Mouse (Mus musculus) heart, postnatal 14 days (tissue): ENCODE measurements around the gene Tnf. TPM values are rescaled to one million over a fixed set of nuclear protein-coding genes. Genes with fewer than 3 reads are reported as not detected.

ENCODE experiments used
- DNase-seq, 2 experiments: peaks; one replicate each; pipeline ENCODE4 v3.0.0; 2021 to 2022
- intact Hi-C: fragments of 180-260 bp; cut with DNase I; formaldehyde crosslinking; loops from one replicate; pipeline ENCODE4 v1.15.1; 2025
- total RNA-seq, 2 experiments: library from RNA; stranded (reverse); gene quantifications; 2 replicates each; pipeline ENCODE4 v1.2.3; 2021

Tnf gene
- total RNA-seq, 2 experiments from 2014 or later: 0.29 to 0.39 TPM

DNA sequence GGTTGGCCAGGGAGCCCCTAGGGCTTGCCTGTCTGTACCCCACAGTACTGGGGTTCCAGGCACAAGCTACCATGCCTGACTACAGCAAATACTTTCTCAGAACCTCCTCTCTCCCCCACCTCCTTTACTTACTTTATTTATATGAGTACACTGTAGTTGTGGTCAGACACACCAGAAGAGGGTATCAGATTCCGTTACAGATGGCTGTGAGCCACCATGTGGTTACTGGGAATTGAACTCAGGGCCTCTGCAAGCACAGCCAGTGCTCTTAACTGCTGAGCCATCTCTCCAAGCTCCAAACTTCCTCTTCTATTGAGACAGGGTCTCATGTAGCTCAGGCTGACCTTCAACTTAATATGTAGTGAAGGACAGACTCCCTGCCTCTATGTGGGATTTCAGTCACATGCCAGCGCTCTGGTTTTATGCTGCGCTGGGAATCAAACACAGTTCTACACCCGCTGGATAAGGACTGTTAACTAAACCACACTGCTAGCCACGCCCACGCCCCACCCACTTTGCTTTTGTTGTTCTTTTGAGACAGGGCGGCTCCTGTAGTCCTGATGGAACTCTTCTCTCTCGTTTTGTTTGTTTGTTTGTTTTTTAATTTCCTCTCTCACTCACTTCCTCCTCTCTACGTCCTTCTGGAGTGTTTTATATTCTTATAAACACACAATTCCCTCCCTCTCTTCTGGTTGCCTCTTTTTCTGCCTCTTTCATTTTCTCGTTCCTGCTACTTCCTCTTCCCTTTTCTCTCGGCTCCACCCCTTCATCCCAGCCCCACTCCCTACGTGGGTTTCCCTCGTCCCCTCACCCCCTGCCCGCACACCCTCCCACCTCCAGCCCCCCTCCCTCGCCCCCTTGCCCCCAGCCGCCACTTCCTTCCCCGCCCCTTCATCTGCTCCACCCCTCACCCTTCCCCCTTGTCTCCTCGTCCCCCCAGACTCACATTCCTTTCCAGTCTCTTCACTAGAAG lies 15.9 kb downstream of the Tnf start:
- intact Hi-C loops: no loop called here
- DNase-seq: peak; percentile 70 to 78

DNA sequence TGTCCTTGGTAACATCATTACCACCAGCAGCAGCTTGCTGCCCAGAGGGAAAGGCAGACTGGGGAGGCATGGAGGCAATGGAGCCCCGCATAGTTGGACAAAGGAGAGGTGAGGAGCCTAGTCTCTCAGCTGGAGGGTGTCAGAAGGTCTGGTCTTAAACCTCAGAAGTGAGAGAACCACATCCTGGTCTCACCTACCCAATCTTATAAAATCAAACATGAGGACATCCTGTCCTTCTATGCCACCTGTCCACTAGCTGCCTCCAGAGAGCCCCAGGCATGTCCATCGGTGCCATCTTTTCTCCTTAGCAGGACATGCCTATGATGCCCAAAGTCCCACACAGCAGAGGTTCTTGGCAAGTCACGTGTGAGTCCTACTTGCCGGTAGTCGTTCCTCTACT lies 21.7 kb downstream of the Tnf start:
- DNase-seq: no peak
- intact Hi-C loops: no loop called here

DNA sequence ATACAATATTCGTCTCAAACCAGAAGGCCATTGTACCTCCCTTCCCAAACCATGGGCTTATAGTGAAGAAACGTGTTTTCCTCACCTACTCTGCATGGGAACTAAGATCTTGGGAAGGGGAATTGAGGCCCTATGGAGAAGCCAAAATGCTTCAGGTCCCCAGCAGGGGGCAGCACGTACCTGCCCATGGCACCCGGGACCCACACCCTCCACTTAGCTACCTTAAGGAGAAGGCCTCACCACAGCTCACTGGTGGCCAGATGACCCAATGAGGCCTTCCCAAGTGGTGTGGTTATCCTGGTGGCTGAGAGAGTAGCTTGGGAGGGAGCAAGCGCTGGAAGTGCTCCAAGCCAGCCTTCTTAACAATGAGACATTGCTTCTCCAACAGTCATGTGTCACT lies 23.3 kb downstream of the Tnf start:
- peak; percentile 83 to 86 for DNase-seq
- intact Hi-C loops: loop anchor here (1.0 kb wide), 1 partner anchor 54 kb away; no protein-coding TSS in a partner anchor

DNA sequence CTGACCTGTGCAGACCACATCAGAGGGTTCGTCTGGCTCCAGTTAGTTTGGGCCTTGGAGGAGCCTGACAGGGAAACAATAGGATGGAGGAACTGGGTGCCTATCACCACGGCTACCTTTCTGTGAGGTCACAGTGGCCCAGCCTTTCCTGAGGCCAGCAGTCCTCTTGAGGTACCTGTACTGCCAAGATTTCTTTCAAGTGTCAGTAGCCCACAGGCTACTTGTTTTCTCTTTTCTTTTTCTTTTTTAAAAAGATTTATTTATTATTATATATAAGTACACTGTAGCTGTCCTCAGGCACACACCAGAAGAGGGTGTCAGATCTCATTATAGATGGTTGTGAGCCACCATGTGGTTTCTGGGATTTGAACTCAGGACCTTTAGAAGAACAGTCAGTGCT lies 25.8 kb downstream of the Tnf start, which contains the start of gene Aif1:
Gene Aif1, minus strand, starts transcription at position 101 of the 400 bp plus-strand sequence.
- intact Hi-C loops: no loop called here
- no peak for DNase-seq

DNA sequence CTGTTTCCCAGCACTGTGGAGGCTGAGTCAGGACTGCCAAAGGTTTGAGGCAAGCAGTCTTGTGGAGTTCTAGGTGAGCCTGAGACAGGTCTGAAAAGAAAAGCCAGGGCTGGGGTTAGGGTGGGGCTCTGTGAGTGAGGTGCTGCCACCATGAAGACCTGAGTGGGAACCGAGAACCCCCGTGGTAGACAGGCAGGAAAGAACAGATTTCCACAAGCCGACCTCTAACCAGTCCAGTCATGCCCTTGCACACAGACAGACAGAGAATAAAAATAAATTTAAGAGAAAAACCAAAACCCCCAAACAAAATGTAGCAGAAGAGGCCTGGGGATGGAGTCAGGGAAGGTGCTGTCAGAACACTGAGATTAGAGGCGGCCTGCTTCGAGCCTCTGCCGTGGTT lies 26.4 kb downstream of the Tnf start:
- DNase-seq: no peak

DNA sequence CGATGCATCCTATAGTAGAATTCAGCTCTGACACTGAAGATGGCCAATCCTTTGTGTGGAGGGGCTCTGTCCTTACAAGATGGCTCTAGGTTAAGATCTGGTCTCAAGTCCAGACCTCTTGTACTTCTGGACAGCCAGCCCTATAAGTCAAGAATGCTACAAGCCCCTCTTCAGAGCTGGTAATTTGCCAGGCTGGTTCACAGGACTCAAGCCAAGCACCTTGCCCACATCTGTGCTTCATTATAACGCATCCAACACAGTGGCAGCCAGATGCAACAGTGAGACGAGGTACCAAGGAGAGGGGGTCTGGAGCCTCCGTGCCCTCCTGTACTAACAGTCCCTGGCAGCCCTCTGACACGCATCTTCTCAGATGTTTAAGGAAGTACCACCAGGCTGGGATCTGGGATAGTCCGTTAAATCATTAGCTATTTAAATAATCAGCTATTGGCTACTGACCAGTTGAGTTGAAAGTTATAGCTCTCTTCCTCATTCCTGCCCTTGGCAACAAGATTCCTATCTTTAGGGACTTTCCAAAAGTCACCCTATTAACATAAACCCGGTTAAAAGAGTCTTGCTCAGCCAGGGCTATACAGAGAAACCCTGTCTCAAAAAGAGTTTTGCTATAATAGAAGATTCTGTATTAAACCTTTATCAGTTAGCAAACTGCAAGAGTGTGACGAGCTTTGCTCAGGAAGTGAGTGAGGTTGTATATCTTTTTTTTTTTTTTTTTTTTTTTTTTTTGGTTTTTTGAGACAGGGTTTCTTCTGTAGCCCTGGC lies 27.4 kb downstream of the Tnf start:
- intact Hi-C loops: no loop called here
- no peak for DNase-seq

More for the DNA sequence above, 26.4 kb downstream of the Tnf start:
- intact Hi-C loops: no loop called here

DNA sequence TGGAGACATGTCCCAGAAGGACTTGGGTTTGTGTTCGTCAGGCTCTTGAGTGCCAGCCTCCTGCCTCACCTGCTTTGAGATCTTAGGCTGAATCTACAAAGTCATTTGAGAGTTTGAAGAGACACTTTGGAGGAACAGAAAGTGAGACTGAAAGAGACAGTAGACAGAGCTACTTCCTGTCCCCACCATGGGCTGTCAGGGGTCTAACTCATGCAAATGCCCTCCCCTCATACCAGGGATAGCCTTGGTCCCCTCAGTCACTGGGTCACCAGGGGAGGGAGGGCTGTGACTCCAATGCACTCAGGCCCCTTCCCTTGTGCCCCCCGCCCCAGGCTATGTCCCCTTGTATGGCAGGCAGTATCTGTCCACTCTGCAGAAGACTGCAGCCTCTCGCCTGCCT lies 28.5 kb downstream of the Tnf start:
- intact Hi-C loops: no loop called here
- DNase-seq: no peak

DNA sequence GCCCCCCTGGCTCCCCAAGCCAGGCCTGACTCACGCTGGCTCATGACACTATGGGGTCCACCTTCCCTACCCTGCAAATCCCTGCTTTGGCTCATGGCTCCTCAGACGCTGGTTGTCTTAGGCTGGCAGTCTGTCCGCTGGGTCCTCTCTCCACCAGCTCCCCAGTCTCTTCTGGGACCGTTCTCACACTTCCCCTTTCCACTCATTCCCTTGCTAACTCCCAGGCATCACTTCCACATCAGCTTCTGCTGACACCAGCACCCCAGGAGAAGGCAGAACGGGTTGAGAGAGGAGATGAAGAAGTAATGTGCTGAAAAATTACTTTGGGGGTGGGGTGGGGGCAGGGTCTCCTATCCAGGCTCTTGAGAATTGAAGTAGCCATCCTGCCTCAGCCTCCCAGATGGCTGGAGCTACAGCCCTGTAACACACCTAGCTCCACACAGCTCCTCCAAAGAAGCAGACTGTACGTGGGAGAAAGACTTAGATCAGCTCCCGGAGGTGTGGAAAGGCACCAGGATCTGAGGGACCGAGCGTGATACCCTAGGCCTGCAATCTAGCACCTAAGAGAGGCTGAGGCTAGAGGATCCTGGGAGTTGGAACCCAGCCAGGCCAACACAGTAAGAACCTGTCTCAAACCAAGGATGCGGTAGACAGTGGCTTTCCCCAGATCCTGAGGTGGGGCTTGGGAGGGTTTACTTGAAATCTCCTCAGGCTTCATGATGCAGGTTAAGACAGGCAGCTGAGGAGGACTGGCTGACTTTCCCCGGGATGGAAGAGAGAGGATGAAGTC lies 29.2 kb downstream of the Tnf start:
- intact Hi-C loops: no loop called here
- no peak for DNase-seq

DNA sequence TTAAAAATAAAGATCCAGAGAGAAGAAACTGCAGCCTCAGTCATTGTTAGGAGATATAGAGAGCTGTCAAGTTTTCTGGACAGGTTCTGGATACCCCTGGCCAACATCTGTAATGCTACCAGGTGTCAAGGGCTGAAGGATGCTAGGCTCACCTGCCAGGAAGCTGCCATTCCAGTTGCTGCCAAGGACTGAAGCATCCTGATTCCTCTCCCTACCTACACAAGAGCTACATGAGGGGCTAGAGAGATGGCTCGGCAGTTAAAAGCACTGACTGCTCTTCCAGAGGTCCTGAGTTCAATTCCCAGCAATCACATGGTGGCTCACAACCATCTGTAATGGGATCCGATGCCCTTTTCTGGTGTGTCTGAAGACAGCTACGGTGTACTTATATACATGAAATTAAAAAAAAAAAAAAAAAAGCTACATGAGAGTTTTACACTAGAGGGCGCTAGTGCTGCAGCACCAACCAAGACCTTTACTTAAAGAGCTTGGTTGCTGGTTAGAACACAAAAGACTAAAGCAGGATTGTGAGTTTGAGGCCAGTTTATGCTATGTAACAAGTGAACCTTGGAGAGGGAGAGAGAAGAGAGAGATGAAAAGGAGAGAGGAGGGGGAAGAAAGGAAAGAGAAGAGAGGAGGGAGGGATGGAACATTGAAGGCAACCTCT lies 33.1 kb downstream of the Tnf start:
- intact Hi-C loops: no loop called here
- DNase-seq: no peak

DNA sequence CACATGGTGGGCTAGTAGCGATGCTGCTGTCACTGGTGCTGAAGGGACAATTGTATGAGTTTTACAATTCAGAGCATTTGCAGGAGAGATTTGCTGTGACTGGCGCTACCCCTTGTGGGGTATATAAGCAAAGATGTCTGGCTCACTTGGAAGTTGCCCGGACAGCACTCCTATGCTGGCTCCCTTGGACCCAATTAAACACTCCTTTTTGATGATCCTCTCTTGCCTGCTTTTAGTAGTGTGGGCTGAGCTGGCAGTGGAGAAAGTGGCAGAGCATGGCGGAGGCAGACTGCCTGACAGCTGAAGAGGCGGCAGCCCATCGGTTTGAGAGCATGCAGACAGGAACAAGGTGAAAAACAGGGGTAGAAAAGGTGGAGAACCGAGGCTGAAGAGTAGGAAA lies 34.0 kb downstream of the Tnf start:
- intact Hi-C loops: no loop called here
- DNase-seq: no peak

DNA sequence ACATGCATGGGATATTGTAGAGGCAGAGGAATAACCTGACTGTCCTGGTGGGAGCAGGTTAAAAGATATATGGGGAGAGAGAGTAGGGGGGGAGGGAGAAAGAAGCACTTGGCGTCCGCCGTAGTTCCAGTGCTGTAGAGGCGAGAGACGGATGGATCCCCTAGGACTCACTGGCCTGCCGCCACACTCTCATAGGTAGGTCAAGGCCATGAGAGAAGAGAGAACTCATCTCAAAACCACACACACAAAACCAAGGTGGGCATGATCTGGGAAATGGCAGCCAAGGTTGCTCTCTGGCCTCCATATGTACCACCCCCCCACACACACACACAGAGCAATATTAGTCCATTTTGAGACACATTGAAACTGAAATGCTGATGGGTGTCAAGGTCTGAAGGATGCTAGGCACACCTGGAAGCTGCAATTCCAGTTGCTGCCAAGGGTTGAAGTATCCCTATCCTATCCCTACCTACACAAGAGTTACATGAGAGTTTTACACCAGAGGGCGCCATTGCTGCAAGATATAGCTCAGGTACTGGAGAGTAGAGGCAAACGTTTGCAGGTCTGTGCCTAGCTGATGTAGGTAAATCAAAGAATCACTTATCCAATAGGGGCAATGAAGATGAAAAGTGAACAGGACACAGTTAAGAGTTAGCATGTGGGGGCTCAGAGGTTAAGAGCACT lies 35.3 kb downstream of the Tnf start:
- intact Hi-C loops: no loop called here
- peak; percentile 44 to 54 for DNase-seq

DNA sequence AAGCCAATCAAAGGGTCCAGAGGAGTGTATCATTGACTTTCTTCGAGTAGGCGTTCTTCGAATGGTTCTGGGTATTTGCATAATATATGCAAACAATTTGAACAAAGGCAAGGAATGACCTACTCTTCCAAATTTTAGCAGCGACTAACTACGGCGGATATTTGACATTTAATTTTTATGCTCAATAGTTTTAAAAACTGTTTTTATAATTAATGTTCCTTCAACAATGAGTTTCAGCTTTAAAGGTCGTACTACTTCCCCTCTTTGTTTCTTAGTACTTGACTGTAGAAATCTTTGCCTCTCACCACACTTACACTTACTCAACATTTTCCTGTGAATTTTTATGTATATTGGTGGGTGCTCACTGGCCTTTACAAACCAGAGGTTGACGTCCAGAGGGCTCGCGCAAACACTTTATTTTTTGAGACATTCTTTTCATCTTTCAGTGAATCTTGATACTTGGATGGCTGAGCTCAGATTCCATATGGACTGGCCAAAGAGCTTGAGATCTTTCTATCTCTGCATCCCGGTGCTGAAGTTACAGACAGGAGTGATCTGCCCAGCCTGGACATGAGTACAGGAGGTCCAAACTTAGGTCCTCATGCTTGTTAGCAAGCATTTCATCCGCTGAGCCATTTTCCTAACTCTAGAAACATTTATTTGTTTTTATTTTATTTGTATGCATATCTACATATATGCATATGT lies 36.2 kb downstream of the Tnf start:
- DNase-seq: no peak
- intact Hi-C loops: no loop called here

DNA sequence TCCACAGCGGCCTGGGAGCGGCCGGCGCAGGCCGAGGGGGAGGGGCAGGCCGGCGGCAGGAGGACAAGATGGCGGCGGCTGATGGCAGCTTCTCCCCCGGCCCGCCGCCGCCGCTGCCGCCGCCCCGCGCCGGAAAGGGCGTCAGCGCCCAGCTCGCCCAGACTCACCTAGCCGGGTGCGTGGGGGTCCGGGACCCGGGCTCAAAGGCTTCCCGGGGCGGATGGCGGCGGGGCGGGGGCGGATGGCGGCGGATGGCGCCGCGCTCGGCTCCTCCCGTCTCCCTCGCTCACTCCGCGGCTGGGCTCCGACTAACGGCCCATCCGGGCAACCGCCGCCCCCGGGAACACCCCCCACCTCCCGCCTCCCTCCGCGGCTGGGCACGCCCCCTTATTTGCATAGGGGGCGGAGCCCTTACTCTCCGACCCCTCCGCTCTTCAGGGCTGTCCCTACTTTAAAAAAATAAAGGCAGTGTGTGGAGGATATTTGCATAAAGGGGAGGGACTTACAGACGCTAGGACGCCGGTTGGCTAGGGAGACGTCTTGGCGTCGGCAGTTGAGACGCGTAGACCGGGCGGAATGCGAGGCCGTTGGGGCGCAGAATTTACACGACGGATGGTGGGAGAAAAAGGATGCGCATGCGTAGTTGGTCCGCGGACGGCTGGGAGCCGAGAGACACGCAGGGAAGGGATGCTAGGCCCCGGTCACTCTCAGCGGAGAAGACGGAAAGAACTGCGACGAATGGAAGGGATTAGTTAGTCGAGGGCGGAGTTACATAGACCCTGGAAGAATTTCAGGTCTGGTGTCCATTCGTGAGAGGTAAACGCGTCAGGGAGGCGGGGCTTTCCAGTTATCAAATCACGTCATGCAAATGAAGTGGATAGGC lies 37.0 kb downstream of the Tnf start, which contains the start of gene Prrc2a:
Gene Prrc2a, minus strand, starts transcription at position 330 of the 883 bp plus-strand sequence.
- intact Hi-C loops: loop anchor here (5.0 kb wide), 1 partner anchor 38 kb away; the partner anchor contains the start of gene D17H6S53E
- peak; percentile 96 to 97 for DNase-seq

DNA sequence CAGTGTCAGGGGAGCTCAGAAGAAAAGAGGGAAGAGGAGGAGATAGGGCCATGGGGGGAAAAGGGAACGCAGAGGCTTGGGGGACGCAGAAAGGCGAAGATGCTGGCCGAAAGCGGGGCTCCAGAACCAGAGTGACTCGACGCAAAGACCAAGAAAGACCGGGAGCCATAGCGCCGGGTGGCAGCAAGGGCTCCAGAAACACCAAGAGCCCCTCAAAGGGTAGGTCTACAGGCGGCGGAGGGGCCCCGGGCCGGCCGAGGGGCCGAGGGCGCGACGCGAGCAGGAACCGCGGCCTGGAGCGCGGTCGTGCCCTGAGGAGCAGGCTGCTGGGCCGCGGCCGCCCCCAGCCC lies 37.6 kb downstream of the Tnf start:
- intact Hi-C loops: loop anchor here (5.0 kb wide), 1 partner anchor 37 kb away; the partner anchor contains the start of gene D17H6S53E
- no peak for DNase-seq

DNA sequence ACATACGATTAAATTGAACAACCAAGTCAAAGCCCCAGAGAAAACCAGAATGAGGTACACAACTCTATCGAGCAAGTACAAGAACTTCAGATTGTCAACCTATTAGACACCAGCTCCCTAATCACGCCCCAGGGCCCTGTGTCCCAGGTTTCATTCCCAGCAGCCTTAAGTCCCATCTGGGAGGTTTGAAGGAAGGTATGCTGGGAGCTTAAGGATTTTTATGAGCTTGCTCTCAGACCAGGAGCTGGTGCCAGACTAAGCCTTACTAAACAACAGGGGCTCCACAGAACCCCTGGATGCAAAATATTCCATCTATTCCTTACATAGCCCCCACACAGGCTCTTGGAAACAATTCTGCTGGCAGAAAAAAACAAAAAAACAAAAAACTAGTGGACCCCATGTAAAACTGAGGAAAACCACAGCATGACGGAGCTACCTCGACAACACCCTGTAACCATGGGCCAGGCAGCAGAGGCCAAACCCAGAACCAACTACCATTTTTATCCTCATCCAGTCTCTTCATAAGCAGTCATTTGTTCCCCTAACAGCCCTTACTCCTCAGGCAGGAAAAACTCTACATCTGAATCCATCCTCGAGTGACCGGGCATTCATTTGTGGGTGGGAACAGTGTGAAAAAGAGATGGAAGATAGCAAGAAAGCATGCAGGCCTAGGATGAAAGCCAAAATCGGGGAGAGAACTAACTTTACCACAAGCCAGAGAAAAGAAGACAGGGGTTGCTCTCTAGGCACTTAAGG lies 38.3 kb downstream of the Tnf start:
- no peak for DNase-seq
- intact Hi-C loops: loop anchor here (1.0 to 5.0 kb wide), 2 partner anchors 27 to 36 kb away; partner anchors contain the start of gene D17H6S53E

DNA sequence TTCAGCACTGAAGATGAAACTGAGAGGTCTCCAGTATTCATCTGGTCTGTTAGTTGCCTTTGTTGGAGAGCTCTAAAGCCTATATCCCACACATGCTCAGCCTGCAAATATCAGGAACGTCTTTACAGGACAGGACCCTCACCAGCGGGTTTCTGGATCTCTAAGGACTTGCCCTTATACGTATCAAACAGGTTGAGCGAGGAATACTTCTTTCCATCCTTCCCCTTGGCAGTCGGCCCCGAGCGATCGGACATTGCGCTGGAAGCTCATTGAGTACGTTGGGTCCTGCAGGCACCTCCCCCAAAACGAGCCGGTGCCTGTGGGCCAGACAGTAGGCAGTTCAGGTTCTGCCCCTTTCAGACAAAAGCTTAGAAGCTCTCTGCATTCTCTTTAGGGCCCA lies 39.1 kb downstream of the Tnf start:
- intact Hi-C loops: loop anchor here (1.0 to 5.0 kb wide), 2 partner anchors 26 to 35 kb away; partner anchors contain the start of gene D17H6S53E
- DNase-seq: peak in 1 of 2 experiments; percentile 51

DNA sequence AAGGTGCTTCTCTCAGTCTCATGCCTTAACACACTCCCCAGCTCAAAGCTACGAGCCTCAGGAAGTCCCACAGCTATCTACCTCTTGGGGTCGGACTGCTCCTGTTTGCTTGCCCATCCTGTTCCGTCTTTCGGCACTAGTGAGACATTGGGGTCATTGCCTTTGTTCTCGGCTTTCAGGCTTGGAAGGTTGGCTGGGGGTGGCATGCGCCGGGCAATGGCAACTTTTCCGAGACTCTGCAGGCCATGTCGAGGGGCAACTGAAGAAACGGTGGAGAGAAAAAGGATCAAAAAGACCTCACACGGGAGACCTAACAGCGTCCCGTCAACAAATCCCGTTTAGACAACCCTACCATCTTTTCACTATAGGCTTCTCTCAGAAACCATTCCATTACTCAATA lies 39.7 kb downstream of the Tnf start:
- intact Hi-C loops: loop anchor here (5.0 kb wide), 1 partner anchor 35 kb away; the partner anchor contains the start of gene D17H6S53E
- no peak for DNase-seq
